Mouse (Mus musculus) hindbrain, embryonic 12.5 days (tissue): ENCODE measurements at regions not wholly inside any gene's neighbourhood (a gene's known extent, or its start where the extent isn't known, plus 50 kb on each side); places are given as distances from the start of the nearest gene placed in this dataset.

Source experiments
- ATAC-seq: fragments of 200-750 bp; cut with Nextera tagmentation; 2 replicates; pipeline ENCODE4 v1.8.0; 2017; ENCODE audit warnings: moderate TSS enrichment; ENCODE audit not compliant: low FRiP score
- H3K27ac ChIP-seq: fragments of 300-500 bp; sonication (generic); 2 replicates; pipeline ENCODE4 v1.5.1; 2016; ENCODE audit warnings: mild to moderate bottlenecking
- H3K27me3 ChIP-seq: fragments of 300-500 bp; sonication (generic); 2 replicates; pipeline ENCODE4 v1.6.1; 2016; ENCODE audit warnings: mild to moderate bottlenecking
- H3K36me3 ChIP-seq: fragments of 300-500 bp; sonication (generic); 2 replicates; pipeline ENCODE4 v1.6.1; 2016; ENCODE audit warnings: mild to moderate bottlenecking
- H3K4me1 ChIP-seq: fragments of 300-500 bp; sonication (generic); 2 replicates; pipeline ENCODE4 v1.6.1; 2016
- H3K4me2 ChIP-seq: fragments of 300-500 bp; sonication (generic); replicated peaks from 2 replicates; pipeline ENCODE4 v1.6.1; 2016; ENCODE audit warnings: mild to moderate bottlenecking
- H3K4me3 ChIP-seq: fragments of 300-500 bp; sonication (generic); 2 replicates; pipeline ENCODE4 v1.5.1; 2016; ENCODE audit warnings: mild to moderate bottlenecking
- H3K9ac ChIP-seq: fragments of 300-500 bp; sonication (generic); 2 replicates; pipeline ENCODE4 v1.6.1; 2016; ENCODE audit warnings: mild to moderate bottlenecking, moderate library complexity
- H3K9me3 ChIP-seq: fragments of 300-500 bp; sonication (generic); replicated peaks from 2 replicates; pipeline ENCODE4 v1.6.1; 2016; ENCODE audit warnings: mild to moderate bottlenecking
- WGBS: fragments of 180-500 bp; shearing (Covaris S2); methylation state at CpG from one replicate; pipeline ENCODE4 v1.1.7; 2016; 5-methylcytosine and 5-hydroxymethylcytosine counted together

DNA sequence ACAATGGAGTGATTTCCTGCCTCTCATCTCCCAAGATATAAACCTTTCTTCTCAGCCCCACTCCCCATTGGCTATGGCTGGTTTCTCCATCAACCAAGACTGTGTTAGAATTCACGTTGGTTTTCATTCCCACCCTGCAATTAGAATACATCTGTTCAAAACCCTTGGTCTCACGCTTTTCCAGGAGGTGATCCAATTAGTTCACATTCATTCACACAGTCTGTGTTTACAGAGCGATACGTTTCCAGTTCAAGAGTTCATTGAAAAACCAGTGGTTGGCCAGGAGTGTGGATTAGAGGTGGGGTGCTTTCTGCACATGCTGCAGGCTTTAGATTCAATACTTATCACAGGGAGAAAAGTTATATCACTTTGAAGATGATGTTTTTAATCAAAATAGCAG is 412.5 kb downstream of the D3Ertd751e start:
- Histone ChIP-seq H3K9ac (no peak overlapping the region), H3K4me1 (no peaks in the 10 kb centered on the region), H3K36me3 (no peaks in the 10 kb centered on the region), H3K4me2 (no peak overlapping the region), H3K9me3 (no peaks in the 10 kb centered on the region), H3K4me3 (no peak overlapping the region), H3K27ac (no peak overlapping the region), H3K27me3 (no peaks in the 10 kb centered on the region)
- no peak for ATAC-seq
- WGBS, result 57% methylated on average over 4 of the region's 4 CpGs

DNA sequence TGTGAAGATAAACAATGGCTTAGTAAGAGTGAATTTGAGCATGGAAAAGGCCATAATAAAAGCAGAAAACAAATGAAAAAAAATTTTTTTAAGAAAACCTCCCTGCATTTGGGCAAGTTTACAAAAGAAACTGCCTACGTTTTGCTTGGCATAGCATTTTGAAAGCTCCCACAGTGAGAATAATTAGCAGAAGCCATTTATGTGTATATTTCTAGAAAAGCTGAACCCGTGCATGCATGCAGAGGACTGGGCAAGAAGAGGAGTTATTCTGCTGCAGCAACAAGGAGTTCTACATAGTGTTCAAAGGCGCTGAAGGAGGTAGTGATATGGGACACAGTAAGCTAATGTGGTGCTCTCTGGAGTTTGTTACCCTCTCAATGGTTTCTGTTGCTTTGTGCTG is 421.3 kb downstream of the D3Ertd751e start:
- Histone ChIP-seq H3K27me3 (no peaks in the 10 kb centered on the region), H3K27ac (no peak overlapping the region), H3K9me3 (no peaks in the 10 kb centered on the region), H3K9ac (no peak overlapping the region), H3K36me3 (no peaks in the 10 kb centered on the region), H3K4me3 (no peak overlapping the region), H3K4me1 (no peaks in the 10 kb centered on the region), H3K4me2 (no peak overlapping the region)
- WGBS, result 72% methylated on average over 3 of the region's 3 CpGs
- no peak for ATAC-seq

DNA sequence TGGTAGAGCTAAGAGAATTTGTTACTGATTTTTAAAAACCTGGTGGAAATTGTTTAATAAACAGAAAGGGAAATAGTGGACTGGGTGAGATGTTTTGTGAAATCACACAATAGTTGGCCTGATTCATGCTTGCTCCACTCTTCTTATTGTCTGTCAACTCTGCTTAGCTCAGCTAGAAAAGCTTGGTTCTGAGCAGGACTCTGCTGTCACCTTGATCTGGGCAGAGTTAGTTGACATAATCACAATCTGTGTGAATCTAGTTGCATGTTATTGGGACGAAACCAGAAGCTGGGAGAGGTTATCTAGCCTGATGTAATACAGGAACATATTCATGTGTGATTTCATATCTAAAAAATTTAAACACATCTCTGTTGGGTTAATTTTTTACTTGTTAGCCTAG is 456.8 kb downstream of the D3Ertd751e start:
- H3K4me2 ChIP-seq, result no peak overlapping the region

DNA sequence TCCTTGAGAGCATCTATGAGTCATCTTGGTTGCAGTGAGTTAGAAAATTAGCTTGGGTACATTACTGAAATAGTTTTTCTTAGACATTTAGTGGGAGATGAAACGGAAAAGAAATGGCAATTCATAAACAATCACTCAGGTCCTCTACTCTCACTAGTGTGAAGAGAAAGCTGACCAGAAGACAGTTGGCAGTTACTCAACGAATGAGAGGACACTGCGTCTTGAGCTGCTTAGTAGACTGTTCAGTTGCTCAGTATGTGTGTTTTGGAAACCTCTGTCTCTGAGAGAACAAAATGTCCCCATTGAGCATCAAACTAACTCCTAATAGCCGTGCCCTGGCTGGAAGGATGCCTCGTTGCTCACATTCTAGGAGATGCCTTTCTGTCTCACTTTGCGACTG is 459.0 kb downstream of the D3Ertd751e start:
- WGBS, result 93% methylated on average over 6 of the region's 6 CpGs
- Histone ChIP-seq H3K27ac (no peak overlapping the region), H3K9ac (no peak overlapping the region)

More for the DNA sequence above, 456.8 kb downstream of the D3Ertd751e start:
- H3K27ac ChIP-seq, result no peak overlapping the region
- no peaks in the 10 kb centered on the region for H3K27me3 ChIP-seq
- ATAC-seq, result no peak
- H3K36me3 ChIP-seq, result no peaks in the 10 kb centered on the region
- H3K9ac ChIP-seq, result no peak overlapping the region
- 83% methylated on average over 1 of the region's 1 CpGs for WGBS
- H3K4me1 ChIP-seq, result no peaks in the 10 kb centered on the region
- no peaks in the 10 kb centered on the region for H3K9me3 ChIP-seq
- no peak overlapping the region for H3K4me3 ChIP-seq

DNA sequence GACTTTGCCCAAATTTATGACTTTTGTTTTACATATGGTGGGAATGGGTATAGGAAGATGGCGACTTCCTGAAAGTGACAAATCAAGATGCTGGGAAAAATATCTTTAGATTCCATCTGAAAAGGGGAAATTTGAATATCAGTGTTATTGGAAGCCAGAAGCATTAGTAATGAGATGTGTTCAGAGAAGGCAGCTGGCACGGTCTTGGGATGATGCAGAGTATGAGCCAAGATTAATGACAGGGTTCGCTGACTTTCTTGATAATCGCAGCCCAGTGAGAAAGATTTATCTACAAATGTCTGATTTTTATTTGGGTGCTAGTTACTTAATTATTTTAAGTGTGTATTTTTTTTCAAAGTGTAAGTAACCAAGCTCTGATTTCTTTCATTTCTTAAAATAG is 463.2 kb downstream of the D3Ertd751e start:
- Histone ChIP-seq H3K4me3 (no peak overlapping the region), H3K9me3 (no peaks in the 10 kb centered on the region), H3K27ac (no peak overlapping the region), H3K9ac (no peak overlapping the region), H3K4me1 (no peaks in the 10 kb centered on the region), H3K4me2 (no peak overlapping the region), H3K27me3 (no peaks in the 10 kb centered on the region), H3K36me3 (no peaks in the 10 kb centered on the region)
- WGBS, result 90% methylated on average over 4 of the region's 4 CpGs
- no peak for ATAC-seq

More for the DNA sequence above, 459.0 kb downstream of the D3Ertd751e start:
- no peak for ATAC-seq
- no peaks in the 10 kb centered on the region for H3K36me3 ChIP-seq
- H3K27me3 ChIP-seq, result no peaks in the 10 kb centered on the region
- H3K4me3 ChIP-seq, result no peak overlapping the region
- H3K4me2 ChIP-seq, result no peak overlapping the region
- H3K4me1 ChIP-seq, result no peaks in the 10 kb centered on the region
- H3K9me3 ChIP-seq, result no peaks in the 10 kb centered on the region

DNA sequence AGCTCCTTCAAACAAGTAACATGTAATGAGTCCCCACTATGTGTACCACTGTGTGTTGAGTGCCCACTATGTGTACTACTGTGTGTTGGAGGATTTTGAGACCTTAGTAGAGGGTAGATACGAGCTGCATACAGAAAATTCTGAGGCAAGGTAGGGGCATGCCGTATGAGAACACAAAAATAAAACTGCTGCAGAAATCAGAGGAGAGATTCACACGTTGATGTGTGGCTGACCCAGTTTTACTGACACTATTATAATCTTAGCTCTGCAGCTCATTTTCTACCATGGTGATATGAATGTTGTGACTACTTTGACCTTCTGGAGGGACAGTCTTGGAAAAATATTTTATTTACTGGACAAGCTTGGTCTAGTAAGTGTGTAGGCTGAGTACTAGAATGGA is 469.0 kb downstream of the D3Ertd751e start:
- no peaks in the 10 kb centered on the region for H3K9me3 ChIP-seq
- H3K9ac ChIP-seq, result no peak overlapping the region
- H3K27me3 ChIP-seq, result no peaks in the 10 kb centered on the region
- ATAC-seq, result no peak
- H3K4me2 ChIP-seq, result no peak overlapping the region
- no peak overlapping the region for H3K27ac ChIP-seq
- no peaks in the 10 kb centered on the region for H3K36me3 ChIP-seq
- WGBS, result 87% methylated on average over 3 of the region's 3 CpGs
- H3K4me1 ChIP-seq, result 0 out of 2 replicates have a peak, but pooled peaks cover 3% of the 10 kb centered on the region
- no peak overlapping the region for H3K4me3 ChIP-seq

DNA sequence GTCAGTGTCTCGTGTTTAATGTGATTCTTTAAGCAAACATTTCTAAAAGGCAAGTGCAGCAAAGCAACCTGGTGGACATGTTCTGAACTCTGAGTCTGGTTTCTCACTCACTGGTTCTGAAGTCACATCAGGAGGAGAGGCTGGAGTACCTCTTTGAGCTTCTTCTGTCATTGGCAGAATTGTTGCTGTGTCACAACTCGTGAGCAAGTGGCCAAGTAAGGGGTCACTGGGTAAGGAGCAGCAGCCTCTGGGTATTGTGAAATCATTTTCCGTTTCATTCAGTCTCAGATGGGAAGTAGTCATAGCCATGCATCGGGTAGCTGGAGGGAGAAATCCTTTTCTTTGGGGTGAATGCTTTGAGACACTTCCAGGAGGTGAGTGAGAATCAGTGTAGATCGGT is 470.0 kb downstream of the D3Ertd751e start:
- H3K27me3 ChIP-seq, result no peaks in the 10 kb centered on the region
- H3K4me1 ChIP-seq, result 0 out of 2 replicates have a peak, but pooled peaks cover 3% of the 10 kb centered on the region
- H3K9me3 ChIP-seq, result no peaks in the 10 kb centered on the region
- no peak overlapping the region for H3K9ac ChIP-seq
- 81% methylated on average over 5 of the region's 5 CpGs for WGBS
- no peak overlapping the region for H3K4me3 ChIP-seq
- no peak overlapping the region for H3K27ac ChIP-seq
- ATAC-seq, result no peak
- no peaks in the 10 kb centered on the region for H3K36me3 ChIP-seq
- no peak overlapping the region for H3K4me2 ChIP-seq

DNA sequence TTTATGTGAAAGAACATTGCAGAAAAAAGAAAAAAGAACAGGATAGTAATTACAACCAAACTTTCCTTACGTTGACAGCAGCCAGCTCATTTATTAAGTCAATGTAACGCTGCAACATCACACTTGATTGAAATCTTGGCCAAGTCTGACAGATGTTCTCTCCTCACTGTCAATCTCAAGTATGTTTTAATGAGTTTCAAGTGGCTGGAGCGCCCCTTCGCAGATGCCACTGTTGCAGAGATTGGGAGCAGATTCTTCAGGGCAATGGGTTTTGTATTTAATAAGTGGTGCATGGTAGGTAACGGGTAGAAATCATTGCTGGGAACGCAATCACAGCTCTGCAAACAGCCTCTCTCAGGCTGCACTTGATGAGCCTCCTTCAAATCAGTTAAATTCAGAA is 470.8 kb downstream of the D3Ertd751e start:
- ATAC-seq, result no peak
- Histone ChIP-seq H3K27ac (no peak overlapping the region), H3K4me2 (no peak overlapping the region), H3K36me3 (no peaks in the 10 kb centered on the region), H3K4me1 (0 out of 2 replicates have a peak, but pooled peaks cover 3% of the 10 kb centered on the region), H3K9me3 (no peaks in the 10 kb centered on the region), H3K9ac (no peak overlapping the region), H3K4me3 (no peak overlapping the region), H3K27me3 (no peaks in the 10 kb centered on the region)
- 76% methylated on average over 6 of the region's 6 CpGs for WGBS

DNA sequence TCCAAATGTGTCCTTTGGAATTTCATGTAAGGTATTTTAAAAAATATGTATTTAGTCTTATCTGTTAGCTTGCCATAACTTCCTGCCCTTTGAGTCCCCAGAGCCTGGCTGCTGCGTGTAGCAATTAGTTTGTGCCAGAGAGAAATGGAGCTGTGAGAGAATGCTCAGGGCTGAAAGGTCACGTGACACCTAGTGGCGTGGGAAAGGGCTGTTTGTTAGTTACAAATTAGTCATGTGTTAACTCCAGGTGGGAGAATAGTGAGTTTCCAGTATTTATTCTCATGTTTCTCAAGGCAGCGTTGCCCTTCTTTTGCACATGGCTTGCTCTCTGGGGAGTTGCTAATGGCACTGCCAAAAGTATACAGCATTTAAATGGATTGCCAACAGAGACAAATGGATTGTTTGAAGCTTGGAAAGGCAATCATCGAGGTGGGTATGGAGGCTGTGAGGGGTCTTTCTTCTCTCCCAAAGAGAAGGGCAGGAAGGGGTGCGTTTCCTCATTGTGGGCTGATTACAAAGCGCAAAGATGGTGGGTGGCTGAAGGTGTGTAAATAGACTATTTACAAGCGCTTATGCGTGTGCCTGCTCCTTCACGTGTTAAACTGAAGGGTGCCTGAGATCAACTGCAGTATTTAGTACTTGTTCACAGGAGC is 472.3 kb downstream of the D3Ertd751e start:
- no peak overlapping the region for H3K9ac ChIP-seq
- no peak overlapping the region for H3K4me2 ChIP-seq
- 0 out of 2 replicates have a peak, but pooled peaks cover 3% of the 10 kb centered on the region for H3K4me1 ChIP-seq
- peak; percentile 43; the same call in 1 of the 2 replicates for ATAC-seq
- H3K27ac ChIP-seq, result no peak overlapping the region
- no peaks in the 10 kb centered on the region for H3K27me3 ChIP-seq
- H3K9me3 ChIP-seq, result no peaks in the 10 kb centered on the region
- 46% methylated on average over 10 of the region's 10 CpGs for WGBS
- no peaks in the 10 kb centered on the region for H3K36me3 ChIP-seq
- H3K4me3 ChIP-seq, result no peak overlapping the region

DNA sequence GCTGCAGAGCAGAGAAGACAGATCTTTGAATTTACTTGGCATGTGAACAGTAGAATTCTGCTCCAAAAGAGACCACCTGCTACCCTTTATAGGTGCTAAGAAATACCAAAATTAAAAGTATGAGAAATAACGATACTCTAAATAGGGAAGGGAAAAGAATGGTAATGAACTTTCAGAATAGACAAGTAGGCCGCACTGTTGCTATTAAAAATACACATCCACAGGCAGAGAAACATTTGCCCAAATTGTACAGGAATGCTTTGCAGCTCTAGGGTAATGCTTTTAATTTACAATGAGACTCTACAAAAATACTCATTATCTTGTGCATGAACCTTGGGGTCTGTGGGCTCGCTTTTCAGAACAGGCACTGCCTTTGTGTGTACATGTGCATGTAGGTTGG is 476.3 kb downstream of the D3Ertd751e start:
- 92% methylated on average over 3 of the region's 3 CpGs for WGBS
- no peak overlapping the region for H3K4me3 ChIP-seq
- no peak for ATAC-seq

DNA sequence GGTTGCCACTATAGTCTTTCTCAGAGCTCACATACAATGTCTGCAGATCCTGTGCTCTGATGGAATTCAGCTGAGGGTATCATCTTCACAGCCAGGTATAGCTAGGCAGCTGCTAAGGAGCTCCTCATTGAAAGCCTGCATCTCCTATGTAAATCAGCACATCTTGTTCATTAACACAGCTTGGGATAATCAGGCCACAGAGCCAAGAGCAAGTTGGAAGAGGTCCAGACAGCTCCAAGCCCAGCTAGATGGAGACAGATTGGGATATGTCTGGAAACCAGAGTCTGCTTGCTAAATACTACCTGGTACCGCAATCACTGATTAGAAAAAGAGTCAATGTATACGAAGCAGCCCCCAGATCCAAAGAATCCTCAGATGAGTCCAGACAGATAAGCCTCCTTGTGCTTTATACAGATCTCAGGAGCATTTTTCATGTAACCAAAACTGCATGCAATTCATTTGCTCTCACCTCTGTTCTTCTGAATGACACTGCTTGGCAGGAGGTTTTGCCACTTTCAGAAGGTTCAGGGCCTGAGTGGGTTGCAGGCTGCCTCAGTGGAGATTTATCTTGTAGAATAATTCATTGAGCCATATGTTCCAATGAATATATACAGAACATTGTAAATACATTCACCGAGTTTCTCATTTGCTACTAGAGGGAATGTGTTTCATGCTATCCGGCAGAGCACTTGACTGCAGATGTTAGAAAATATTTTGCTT is 485.4 kb downstream of the D3Ertd751e start:
- WGBS, result 86% methylated on average over 4 of the region's 4 CpGs
- ATAC-seq, result no peak
- Histone ChIP-seq H3K4me2 (no peak overlapping the region), H3K9me3 (no peaks in the 10 kb centered on the region), H3K36me3 (no peaks in the 10 kb centered on the region), H3K27ac (no peak overlapping the region), H3K4me3 (no peak overlapping the region), H3K9ac (no peak overlapping the region), H3K27me3 (no peaks in the 10 kb centered on the region), H3K4me1 (no peaks in the 10 kb centered on the region)

More for the DNA sequence above, 476.3 kb downstream of the D3Ertd751e start:
- 0 out of 2 replicates have a peak, but pooled peaks cover 3% of the 10 kb centered on the region for H3K4me1 ChIP-seq
- H3K4me2 ChIP-seq, result no peak overlapping the region
- H3K27ac ChIP-seq, result no peak overlapping the region
- no peaks in the 10 kb centered on the region for H3K27me3 ChIP-seq
- H3K9ac ChIP-seq, result no peak overlapping the region
- H3K9me3 ChIP-seq, result no peaks in the 10 kb centered on the region
- no peaks in the 10 kb centered on the region for H3K36me3 ChIP-seq

DNA sequence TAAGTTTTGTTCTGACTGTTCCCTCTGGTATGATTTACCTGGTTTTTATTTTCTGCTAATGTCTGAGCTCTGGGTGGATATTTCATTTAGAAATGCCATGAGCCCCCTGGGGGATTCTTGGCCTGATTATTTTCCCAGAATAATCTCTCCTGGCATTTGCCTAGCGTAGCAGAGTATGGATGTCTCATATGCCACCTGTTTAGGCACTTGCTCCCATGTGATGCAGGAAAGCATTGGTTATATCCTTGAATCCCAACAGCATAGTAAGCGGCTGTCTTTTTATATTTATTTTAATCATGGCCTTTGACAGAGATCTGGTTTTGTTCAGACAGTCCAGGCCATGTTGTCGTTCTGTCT is 486.0 kb downstream of the D3Ertd751e start:
- WGBS, result 89% methylated on average over 3 of the region's 3 CpGs
- H3K4me1 ChIP-seq, result no peaks in the 10 kb centered on the region
- H3K9ac ChIP-seq, result no peak overlapping the region
- H3K4me3 ChIP-seq, result no peak overlapping the region
- no peaks in the 10 kb centered on the region for H3K9me3 ChIP-seq
- H3K27me3 ChIP-seq, result no peaks in the 10 kb centered on the region
- H3K27ac ChIP-seq, result no peak overlapping the region
- no peak for ATAC-seq
- H3K4me2 ChIP-seq, result no peak overlapping the region
- H3K36me3 ChIP-seq, result no peaks in the 10 kb centered on the region

DNA sequence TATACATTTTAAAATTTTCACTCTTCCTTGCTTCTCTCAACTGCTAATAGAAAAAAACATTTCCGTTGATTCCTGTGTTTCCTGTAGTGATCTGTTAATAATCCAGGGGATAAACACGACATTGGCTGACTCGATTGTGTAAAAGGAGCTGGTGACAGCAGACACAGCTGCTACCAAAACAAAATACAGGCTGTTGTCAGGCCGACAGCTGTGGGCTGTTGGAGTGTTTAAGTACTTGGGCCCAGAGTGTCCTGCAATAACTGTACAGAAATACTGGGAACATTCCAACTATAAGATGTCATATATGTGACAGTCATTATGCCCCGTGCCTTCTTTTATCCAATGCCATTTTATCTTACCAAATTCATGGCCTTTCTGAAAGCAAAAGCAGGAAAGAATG is 489.9 kb downstream of the D3Ertd751e start:
- no peak for ATAC-seq
- Histone ChIP-seq H3K27ac (no peak overlapping the region), H3K4me2 (no peak overlapping the region), H3K4me1 (no peaks in the 10 kb centered on the region), H3K4me3 (no peak overlapping the region), H3K36me3 (no peaks in the 10 kb centered on the region), H3K9me3 (no peaks in the 10 kb centered on the region), H3K27me3 (no peaks in the 10 kb centered on the region), H3K9ac (no peak overlapping the region)
- 84% methylated on average over 5 of the region's 5 CpGs for WGBS
